8 mouse cellular contexts compared by ENCODE assay signal in the genomic region with DNA sequence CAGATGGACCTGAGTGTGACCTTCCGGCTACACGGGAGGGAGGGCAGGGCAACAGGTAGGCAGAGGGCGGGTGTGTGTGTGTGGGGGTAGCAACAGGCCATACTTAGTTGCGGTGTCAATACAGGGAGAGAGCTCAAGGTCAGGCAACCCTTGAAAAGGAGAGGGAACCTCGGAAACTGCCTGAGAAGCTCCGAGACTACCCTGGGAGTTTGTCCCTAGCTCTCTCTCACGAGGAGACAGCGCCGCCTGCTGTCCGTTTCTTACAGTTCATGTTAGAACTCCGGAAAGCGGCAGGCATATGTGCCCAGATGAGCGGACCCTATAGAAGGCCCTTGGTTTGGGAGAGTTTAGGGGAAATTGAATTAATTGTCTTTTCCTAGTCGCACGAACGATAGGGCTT. TPM values are rescaled to one million over a fixed set of nuclear protein-coding genes. Genes with fewer than 3 reads are reported as not detected.
DNase-seq lines count a peak whose midpoint lies in the region; ATAC-seq and TF ChIP-seq lines count a peak whose summit lies in the region.

No protein-coding gene starts in this region.

- peaks cover 0 to 2% of the 10 kb centered on the region in 2 experiments; a peak in 2 of 4 replicates for H3K4me1 ChIP-seq in ES-E14 (ENCODE audit: control insufficient read depth in 2 of 2, insufficient read depth in 2 of 2, low read length in 2 of 2, poor library complexity in 1 of 2)
- H3K4me1 ChIP-seq in hindbrain, embryonic 10.5 days (replicated peaks): peaks cover 26% of the 10 kb centered on the region
- peaks cover 4% of the 10 kb centered on the region for H3K4me1 ChIP-seq in lung, postnatal 0 days (ENCODE audit: insufficient read depth, low read depth, low read length)

- H3K27me3 ChIP-seq in hindbrain, embryonic 10.5 days (ENCODE audit: insufficient read depth, poor library complexity, severe bottlenecking): peaks cover 78% of the 10 kb centered on the region
- H3K27me3 ChIP-seq in lung, postnatal 0 days (replicated peaks; ENCODE audit: insufficient read depth, low read length): peaks cover 8% of the 10 kb centered on the region; the same call in 1 of the 2 replicates

- no peak overlapping the region for H3K27ac ChIP-seq in ES-E14 (ENCODE audit: insufficient read depth, low read depth, low read length, poor library complexity, severe bottlenecking)
- H3K27ac ChIP-seq in hindbrain, embryonic 10.5 days: no peak overlapping the region
- H3K27ac ChIP-seq in lung, postnatal 0 days (ENCODE audit: low read length): peak overlapping the region; percentile 57; the same call in 1 of the 2 replicates

- TF ChIP-seq EP300 in lung, postnatal 0 days (IDR thresholded peaks at IDR 0.05): no peak

- peak; percentile 81 for DNase-seq in ES-E14 (ENCODE audit: low read depth, low spot score)
- DNase-seq in cerebellum, adult 11-12 months: peak; percentile 45
- peak; percentile 89 for DNase-seq in forelimb bud, embryonic 11.5 days (ENCODE audit: low read depth, low spot score)
- peak; percentile 88 for DNase-seq in hindbrain, embryonic 10.5 days (ENCODE audit: low spot score)
- peak; percentile 59 for DNase-seq in layer of hippocampus, adult 9-10 months (ENCODE audit: low spot score)
- peak; percentile 92 for DNase-seq in lung, postnatal 0 days (ENCODE audit: low spot score)
- peak; percentile 79 for DNase-seq in ovary, postnatal 36 days (ENCODE audit: low spot score)
- DNase-seq in thymus, postnatal 14 days: peak; percentile 85

- H3K36me3 ChIP-seq in ES-E14 (ENCODE audit: control insufficient read depth, insufficient read depth, low read length, poor library complexity, severe bottlenecking): peaks cover 5% of the 10 kb centered on the region; the same call in 1 of the 2 replicates
- peaks cover 13% of the 10 kb centered on the region for H3K36me3 ChIP-seq in hindbrain, embryonic 10.5 days
- no peaks in the 10 kb centered on the region for H3K36me3 ChIP-seq in lung, postnatal 0 days (ENCODE audit: insufficient read depth, low read length)

- no peaks in the 10 kb centered on the region for H3K9me3 ChIP-seq in ES-E14 (ENCODE audit: control insufficient read depth, insufficient read depth, low read depth, low read length)
- no peaks in the 10 kb centered on the region for H3K9me3 ChIP-seq in hindbrain, embryonic 10.5 days
- H3K9me3 ChIP-seq in lung, postnatal 0 days (ENCODE audit: low read length): no peaks in the 10 kb centered on the region

- in situ Hi-C loops in ES-E14 (cut with MboI; ENCODE audit: low sequenced_read_pairs in 2 of 2, unreplicated experiment in 2 of 2): loop anchor here in 1 of 2 experiments (5.0 kb wide), 1 partner anchor 410 kb away; no protein-coding TSS in a partner anchor

- H3K4me3 ChIP-seq in ES-E14 (ENCODE audit: insufficient read depth in 1 of 2, low read depth in 1 of 2, low read length in 2 of 2, poor library complexity in 1 of 2, severe bottlenecking in 1 of 2): no peak overlapping the region
- H3K4me3 ChIP-seq in hindbrain, embryonic 10.5 days: no peak overlapping the region
- no peak overlapping the region for H3K4me3 ChIP-seq in lung, postnatal 0 days (ENCODE audit: low read depth, low read length)

- H3K9ac ChIP-seq in ES-E14 (ENCODE audit: insufficient read depth, low read depth, low read length, poor library complexity, severe bottlenecking): no peak overlapping the region; the same call in 1 of the 2 replicates
- no peak overlapping the region for H3K9ac ChIP-seq in lung, postnatal 0 days (replicated peaks; ENCODE audit: low read depth)

- ATAC-seq in lung, postnatal 0 days: peak; percentile 61

- peak; percentile 94 for TF ChIP-seq CTCF in lung, postnatal 0 days (IDR thresholded peaks at IDR 0.05)

- 0 out of 2 replicates have a peak overlapping the region, but pooled peaks have one; percentile 14 for H3K4me2 ChIP-seq in lung, postnatal 0 days (replicated peaks; ENCODE audit: low read depth, low read length)

- 6% methylated on average over 16 of the region's 16 CpGs for WGBS in hindbrain, embryonic 10.5 days
- WGBS in lung, postnatal 0 days: under 1% methylated on average over 16 of the region's 16 CpGs

TF ChIP-seq in ES-E14, 5 proteins besides CTCF, POLR2A, EP300 and RAD21:
- TF ChIP-seq ZNF384 (IDR thresholded peaks at IDR 0.05; ENCODE audit: low read depth, low read length): no peak
- no peak for TF ChIP-seq HCFC1 (IDR thresholded peaks at IDR 0.05; ENCODE audit: borderline replicate concordance, insufficient read depth, low read length)
- TF ChIP-seq ZC3H11A (IDR thresholded peaks at IDR 0.05; ENCODE audit: borderline replicate concordance, low read depth, low read length): peak; percentile 80
- no peak for TF ChIP-seq MAFK (IDR thresholded peaks at IDR 0.05; ENCODE audit: insufficient read depth, low read depth, low read length)
TF ChIP-seq in ES-E14: peak in this region for 1.

RNA-seq across cellular contexts. Expression of a gene that starts 8.4 kb away (rescaled TPM):
- 0.37 and 1.1 TPM in 2 replicates for total RNA-seq in ES-E14 (2012; rRNA removed)
- 3.9 and 4.9 TPM in 2 replicates for polyA plus RNA-seq in hindbrain, embryonic 10.5 days (2016; fragmentation: Nextera tagmentation; extraction: Ambion mirVana)
- polyA plus RNA-seq in lung, postnatal 0 days (2015; fragmentation: Nextera tagmentation; extraction: Ambion mirVana): 156 and 194 TPM in 2 replicates

RNA-seq across cellular contexts. Expression of a gene that starts 15.6 kb away (rescaled TPM):
- total RNA-seq in ES-E14 (2012; rRNA removed): 31.6 and 35.8 TPM in 2 replicates
- polyA plus RNA-seq in hindbrain, embryonic 10.5 days (2016; fragmentation: Nextera tagmentation; extraction: Ambion mirVana): 60.5 and 68.2 TPM in 2 replicates
- polyA plus RNA-seq in lung, postnatal 0 days (2015; fragmentation: Nextera tagmentation; extraction: Ambion mirVana): 36.1 and 37.7 TPM in 2 replicates

RNA-seq across cellular contexts. Expression of a gene that starts 23.3 kb away (rescaled TPM):
- total RNA-seq in ES-E14 (2012; rRNA removed): 0.11 and 0.27 TPM in 2 replicates
- polyA plus RNA-seq in hindbrain, embryonic 10.5 days (2016; fragmentation: Nextera tagmentation; extraction: Ambion mirVana): 7.0 and 13.7 TPM in 2 replicates
- polyA plus RNA-seq in lung, postnatal 0 days (2015; fragmentation: Nextera tagmentation; extraction: Ambion mirVana): 0.47 and 0.58 TPM in 2 replicates

RNA-seq across cellular contexts. Expression of a gene that starts 35.1 kb away (rescaled TPM):
- 0.09 TPM in 1 of 2 replicates, not detected in the other for total RNA-seq in ES-E14 (2012; rRNA removed)
- 1.6 and 3.5 TPM in 2 replicates for polyA plus RNA-seq in hindbrain, embryonic 10.5 days (2016; fragmentation: Nextera tagmentation; extraction: Ambion mirVana)
- 0.88 and 1.3 TPM in 2 replicates for polyA plus RNA-seq in lung, postnatal 0 days (2015; fragmentation: Nextera tagmentation; extraction: Ambion mirVana)

Comparison
In these comparisons a context has a peak if more than half of its experiments do, and no peak if none do; other contexts are left out.
1. RNA of a gene that starts 8.4 kb away (polyA plus RNA-seq): 156 to 194 TPM in lung, postnatal 0 days; 3.9 to 4.9 TPM in hindbrain, embryonic 10.5 days; every median in the first group is over 10 times any median in the second.
2. Peak in every context shown above with its lines, with median percentiles within 50 percentile points of each other: DNase-seq.